Mouse (Mus musculus) T-cell, adult 2 months (primary cell): Measurements from ENCODE around the gene Alg14.

ENCODE experiments used
- DNase-seq: peaks from one replicate; pipeline ENCODE4 v3.0.0; 2022; ENCODE audit warnings: low spot score

Alg14 gene

DNA sequence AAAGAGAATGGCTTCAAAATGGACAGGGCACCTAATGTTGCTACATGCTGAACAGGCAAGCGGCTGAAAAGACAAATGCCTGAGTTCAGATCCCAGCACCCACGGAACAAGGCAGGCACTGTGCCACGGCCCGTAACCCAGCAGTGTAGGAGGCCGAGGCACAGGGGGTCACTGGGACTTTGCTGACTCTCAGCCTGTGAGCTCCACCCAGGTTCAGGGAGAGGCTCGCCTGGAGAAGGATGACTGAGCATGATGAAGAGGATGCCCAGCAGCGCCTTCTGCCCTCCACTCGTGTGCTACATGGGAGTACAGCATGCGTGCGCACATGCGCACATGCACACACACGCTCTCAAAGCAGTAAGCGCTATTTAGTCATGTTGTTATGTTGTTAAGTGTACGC is 11.9 kb upstream of the Alg14 start:
- DNase-seq = no peak

- DNase-seq = no peak
Measured at GRCm38 (mm10) chr3:121282998-121283397, 8.6 kb upstream of the Alg14 start, which contains the start of gene Tmem56. Tmem56 (minus strand) TSS chr3:121283098.

GRCm38 (mm10) chr3:121285219-121285618 is 6.4 kb upstream of the Alg14 start:
- DNase-seq = no peak

DNA sequence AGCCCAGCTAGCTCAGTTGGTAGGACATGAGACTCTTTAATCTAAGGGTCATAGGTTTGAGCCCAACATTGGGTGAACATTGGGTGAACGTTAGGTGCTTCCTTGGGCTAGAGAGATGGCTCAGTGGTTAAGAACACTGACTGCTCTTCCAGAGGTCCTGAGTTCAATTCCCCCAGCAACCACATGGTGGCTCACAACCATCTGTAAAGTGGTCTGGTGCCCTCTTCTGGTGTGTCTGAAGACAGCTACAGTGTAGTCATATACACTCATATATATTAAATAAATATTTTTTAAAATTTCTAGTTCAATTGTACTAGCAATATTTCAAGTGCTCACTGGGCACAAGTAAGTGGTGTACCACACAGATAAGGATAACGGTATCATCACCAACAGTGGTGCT is 4.4 kb upstream of the Alg14 start:
- no peak for DNase-seq

GRCm38 (mm10) chr3:121290681-121291080 is 892 bp upstream of the Alg14 start:
- DNase-seq = no peak

- no peak for DNase-seq
Measured at GRCm38 (mm10) chr3:121291225-121291559, 381 bp upstream of the Alg14 start.

DNA sequence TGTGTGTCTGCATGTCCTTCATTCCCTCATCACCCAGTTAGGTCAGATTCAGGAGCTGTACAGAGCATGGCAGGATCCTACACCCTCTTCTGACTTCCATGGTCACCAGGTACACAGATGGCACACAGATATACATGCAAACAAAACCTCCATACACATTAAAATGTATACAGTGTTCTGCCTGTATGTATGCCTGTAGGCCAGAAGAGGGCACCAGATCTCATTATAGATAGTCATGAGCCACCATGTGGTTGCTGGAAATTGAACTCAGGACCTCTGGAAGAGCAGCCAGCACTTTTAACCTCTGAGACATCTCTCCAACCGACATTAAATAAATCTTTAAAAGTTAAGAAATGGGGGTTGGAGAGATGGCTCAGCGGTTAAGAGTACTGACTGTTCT is 2.6 kb downstream of the Alg14 start:
- no peak for DNase-seq

GRCm38 (mm10) chr3:121306641-121307040 is 15.1 kb downstream of the Alg14 start:
- peak; percentile 32 for DNase-seq

GRCm38 (mm10) chr3:121307532-121308234 is 16.1 kb downstream of the Alg14 start:
- peak; percentile 58 for DNase-seq

GRCm38 (mm10) chr3:121308935-121309334 is 17.4 kb downstream of the Alg14 start:
- DNase-seq = no peak

- no peak for DNase-seq
Measured at GRCm38 (mm10) chr3:121309429-121309828, 17.9 kb downstream of the Alg14 start.

- no peak for DNase-seq
Measured at GRCm38 (mm10) chr3:121309896-121310714, 18.5 kb downstream of the Alg14 start.

DNA sequence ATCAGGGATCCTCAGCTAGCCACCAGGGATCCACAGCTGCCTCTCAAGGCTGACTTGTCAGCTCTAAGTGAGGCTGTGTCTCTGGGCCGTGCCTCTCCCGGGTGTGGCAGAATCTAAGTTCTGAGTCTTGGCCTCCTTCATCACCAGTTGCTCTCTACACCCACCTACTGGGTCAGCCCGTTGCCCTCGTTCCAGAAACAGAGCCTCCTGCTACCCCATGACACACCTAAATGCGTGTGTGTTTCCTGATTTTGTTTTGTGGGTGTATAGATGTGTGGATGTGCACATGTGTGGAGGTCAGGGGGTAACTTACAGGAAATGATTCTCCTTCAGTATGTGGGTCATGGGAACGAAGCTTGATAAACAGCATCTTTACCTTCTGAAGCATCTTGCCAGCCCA is 20.9 kb downstream of the Alg14 start:
- DNase-seq = peak; percentile 51

DNA sequence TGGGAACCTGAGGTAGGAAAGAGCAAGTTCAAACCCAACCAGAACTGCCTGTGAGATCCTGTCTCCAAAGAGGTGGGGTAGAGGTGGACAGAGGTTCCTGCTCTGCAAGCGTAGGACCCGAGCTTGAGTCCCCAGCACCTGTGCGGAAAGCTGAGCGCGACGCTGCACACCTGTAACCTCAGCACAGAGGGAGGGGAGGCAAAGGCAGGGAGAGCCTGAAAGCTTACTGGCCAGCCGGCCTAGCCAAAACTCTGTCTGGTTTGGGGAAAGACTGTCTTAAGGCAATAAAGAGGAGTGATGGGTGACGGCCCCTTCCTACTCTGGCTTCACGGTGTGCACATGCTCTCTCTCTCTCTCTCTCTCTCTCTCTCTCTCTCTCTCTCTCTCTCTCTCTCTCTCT is 21.4 kb downstream of the Alg14 start:
- DNase-seq = no peak

DNA sequence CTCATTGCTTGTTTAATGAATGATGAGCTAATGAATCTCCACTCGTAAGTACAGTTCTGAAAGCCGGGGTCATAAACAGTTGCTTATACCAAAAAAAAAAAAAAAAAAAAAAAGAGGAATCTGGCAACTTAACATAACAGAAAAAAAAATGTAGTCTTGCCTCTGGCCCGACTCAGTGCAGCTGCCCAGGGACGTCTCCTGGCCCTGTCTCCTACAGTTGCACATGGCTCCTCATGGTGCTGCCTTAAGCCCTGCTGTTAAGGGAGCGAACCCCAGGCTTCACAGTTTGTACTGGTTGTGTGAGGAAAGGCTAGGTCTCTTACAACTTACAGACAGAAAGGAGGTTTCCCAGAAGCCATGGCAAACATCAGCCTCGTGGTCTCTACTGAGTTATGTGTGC is 22.6 kb downstream of the Alg14 start:
- DNase-seq = no peak

GRCm38 (mm10) chr3:121315498-121315897 is 23.9 kb downstream of the Alg14 start:
- no peak for DNase-seq

DNA sequence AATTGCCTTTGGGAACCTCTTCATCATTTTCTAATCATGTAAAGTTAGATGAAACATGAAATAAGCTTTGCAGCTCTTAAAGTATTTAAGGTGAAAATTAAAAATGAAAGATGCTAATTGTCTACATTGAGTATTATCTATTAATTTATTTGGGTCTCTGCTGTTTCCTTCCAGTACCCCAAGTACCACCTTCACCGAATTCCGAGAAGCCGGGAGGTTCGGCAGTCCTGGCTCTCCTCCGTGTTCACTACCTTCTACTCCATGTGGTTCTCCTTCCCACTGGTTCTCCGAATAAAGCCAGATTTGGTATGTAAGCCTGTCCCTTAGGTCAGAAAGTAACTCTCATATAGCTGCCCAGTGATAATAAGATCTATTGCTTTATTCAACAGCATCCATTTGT is 28.3 kb downstream of the Alg14 start:
- DNase-seq = no peak

GRCm38 (mm10) chr3:121320896-121321295 is 29.3 kb downstream of the Alg14 start:
- no peak for DNase-seq

GRCm38 (mm10) chr3:121323371-121323770 is 31.8 kb downstream of the Alg14 start:
- DNase-seq = no peak

DNA sequence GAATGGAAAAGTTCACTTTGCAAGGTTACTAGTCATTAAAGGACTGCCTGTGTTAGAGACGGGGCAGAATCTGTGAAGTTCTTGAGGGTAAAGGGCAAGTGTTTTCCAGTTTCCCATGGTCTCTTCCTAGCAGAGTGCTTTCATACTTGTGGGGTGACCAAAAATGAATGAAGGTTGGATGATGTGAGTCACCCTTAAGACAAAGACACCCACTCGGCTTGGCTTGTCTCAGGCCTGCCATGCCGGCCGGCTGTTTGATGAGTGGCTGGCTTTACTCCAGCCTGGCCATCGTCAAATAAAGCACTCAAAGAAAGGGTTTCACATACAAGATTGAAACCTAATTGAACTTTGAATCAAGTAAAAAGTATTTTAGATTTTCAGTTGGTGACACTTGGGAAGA is 35.8 kb downstream of the Alg14 start:
- no peak for DNase-seq

- DNase-seq = no peak
Measured at GRCm38 (mm10) chr3:121329647-121330046, 38.1 kb downstream of the Alg14 start.

DNA sequence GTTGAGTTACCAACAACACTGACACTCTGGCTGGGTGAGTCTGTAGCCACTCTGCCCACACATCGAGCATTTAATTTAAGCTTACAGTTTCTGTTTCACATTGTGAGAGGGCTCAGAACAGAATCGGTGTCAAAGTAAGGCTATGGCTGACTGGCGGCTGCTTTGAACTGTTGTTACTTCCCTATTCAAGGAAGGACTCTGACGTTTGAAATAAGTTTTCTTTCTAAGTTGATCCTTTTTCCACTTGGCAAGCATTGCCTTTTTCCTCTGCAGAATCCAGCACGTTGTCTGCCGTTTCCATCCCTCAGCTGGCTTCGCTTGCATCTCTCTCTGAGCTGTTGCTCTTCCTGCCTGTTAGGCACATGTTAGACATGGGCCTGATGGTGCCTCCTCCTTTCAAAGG is 38.7 kb downstream of the Alg14 start:
- DNase-seq = peak; percentile 27

- DNase-seq = no peak
Measured at GRCm38 (mm10) chr3:121336234-121336890, 44.8 kb downstream of the Alg14 start.
